Mouse (Mus musculus): Measurements from ENCODE around the gene Pgghg. TPM values are rescaled to one million over a fixed set of nuclear protein-coding genes. Genes with fewer than 3 reads are reported as not detected.

Pgghg gene
- polyA plus RNA-seq, 1 experiment: 33.1 TPM

DNA sequence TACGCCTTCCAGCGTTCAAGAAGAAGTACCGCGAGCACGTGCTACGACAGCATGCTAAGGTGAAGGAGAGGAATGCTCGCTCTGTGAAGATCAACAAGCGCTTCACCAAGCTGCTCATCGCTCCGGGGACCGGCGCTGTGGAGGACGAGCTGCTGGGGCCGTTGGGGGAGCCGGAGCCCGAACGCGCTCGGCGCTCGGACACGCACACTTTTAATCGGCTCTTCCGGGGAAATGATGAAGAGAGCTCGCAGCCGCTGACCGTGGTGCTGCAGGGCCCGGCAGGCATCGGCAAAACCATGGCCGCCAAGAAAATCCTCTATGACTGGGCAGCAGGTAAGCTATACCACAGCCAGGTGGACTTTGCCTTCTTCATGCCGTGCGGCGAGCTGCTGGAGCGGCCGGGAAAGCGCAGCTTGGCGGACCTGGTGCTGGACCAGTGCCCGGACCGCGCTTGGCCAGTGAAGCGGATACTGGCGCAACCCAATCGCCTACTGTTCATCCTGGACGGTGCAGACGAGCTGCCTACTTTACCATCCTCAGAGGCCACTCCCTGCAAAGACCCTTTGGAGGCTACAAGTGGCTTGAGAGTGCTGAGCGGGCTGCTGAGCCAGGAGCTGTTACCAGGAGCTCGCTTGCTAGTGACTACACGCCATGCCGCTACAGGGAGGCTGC, 18.7 kb upstream of the Pgghg start:
- DNase-seq (ENCODE audit: low read depth): no peak

- no peak for DNase-seq (ENCODE audit: low read depth)
Measured at GRCm38 (mm10) chr7:140923070-140923775, 18.0 kb upstream of the Pgghg start.

DNA sequence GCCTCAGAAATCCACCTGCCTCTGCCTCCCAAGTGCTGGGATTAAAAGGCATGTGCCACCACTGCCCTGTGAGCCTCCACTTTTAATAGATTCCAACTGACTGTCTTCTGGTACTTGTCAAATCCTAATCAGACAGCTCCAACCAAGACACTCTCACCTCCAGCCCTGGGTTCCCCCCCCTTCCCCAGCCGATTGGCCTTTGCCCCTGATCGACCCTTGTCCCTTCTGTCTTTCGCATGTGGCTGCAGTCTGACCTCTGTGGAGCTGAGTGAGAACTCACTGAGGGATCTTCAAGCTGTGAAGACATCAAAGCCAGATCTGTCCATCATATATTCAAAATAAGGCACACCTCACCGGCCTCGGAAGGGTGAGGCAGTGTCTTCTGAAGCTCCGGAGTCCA, 14.0 kb upstream of the Pgghg start:
- no peak for DNase-seq (ENCODE audit: low read depth)

DNA sequence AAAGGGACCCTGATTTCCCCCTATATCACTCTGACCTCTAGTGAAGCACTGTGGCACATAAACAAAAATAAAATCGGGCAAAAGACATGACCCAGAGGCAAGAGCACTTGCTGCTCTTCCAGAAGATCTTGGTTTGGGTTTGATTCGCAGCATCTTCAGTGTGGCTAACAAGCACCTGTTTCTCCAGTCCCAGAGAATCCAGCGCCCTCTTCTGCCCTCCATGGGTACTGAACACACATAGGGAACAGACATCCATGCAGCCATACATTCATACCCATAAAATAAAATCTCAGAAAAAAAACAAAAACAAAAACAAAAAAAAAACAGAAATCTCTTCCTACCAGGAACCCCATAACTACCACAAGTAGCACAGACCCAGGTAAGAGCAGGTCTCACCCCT, 2.8 kb upstream of the Pgghg start:
- no peak for DNase-seq (ENCODE audit: low read depth)

DNA sequence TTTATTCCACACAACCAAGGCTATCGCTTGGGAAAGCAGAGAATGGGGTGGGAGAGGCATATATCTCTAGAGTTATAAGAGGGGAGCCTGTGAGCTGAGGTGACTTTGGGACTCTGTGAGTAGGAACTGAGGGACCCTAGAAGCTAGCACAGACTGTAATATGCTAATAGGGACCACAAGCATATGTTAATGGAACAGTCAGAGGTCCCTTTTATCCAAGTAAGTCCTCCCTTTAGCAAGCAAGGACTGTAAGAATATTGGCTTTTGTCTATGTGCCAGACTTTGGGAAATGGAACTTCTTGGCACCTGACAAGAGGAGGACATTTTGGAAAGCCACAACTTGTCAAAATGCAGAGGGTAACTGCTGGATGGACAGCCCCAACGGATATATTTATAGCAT, 2.3 kb upstream of the Pgghg start:
- DNase-seq (ENCODE audit: low read depth): no peak

- no peak for DNase-seq (ENCODE audit: low read depth)
Measured at GRCm38 (mm10) chr7:140939669-140940171, 1.5 kb upstream of the Pgghg start.

DNA sequence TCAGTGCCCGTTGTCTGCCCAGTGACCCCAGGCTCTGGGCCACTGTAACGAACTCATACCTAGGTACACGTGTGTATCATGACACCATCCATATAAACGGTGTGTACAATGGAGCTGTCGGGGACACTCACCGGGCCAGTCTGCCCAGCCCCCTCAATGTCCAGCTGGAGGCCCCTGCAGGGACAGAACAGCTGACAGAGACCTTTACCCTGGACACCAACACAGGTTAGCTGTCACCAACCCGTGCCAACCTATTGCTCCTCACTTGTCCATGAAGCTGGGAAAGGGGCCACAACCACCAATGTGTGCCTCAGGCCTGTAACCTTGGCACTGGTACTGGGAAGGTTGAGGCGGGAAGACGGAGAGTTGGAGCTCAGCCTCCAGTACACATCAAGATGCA, 1.1 kb downstream of the Pgghg start:
- DNase-seq (ENCODE audit: low read depth): no peak

DNA sequence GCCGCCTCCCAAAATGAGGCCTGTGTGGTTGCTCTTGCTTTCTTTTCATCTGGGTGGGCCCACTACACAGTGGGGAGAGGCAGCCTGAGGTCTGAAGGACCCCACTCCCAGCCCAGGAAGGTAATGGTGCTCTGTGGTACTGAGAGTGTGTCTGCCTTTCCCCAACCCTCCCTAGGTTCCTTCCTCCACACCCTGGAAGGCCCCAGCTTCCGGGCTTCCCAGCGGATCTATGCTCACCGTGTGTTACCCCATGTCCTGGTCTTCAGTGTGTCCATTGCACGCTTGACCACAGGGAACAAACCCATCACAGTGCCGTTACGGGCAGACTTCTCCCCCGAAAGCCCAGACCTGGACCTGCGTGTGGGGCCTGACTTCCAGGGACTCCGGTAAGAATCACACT, 1.6 kb downstream of the Pgghg start:
- DNase-seq (ENCODE audit: low read depth): no peak

GRCm38 (mm10) chr7:140943356-140943755, 2.2 kb downstream of the Pgghg start:
- no peak for DNase-seq (ENCODE audit: low read depth)

DNA sequence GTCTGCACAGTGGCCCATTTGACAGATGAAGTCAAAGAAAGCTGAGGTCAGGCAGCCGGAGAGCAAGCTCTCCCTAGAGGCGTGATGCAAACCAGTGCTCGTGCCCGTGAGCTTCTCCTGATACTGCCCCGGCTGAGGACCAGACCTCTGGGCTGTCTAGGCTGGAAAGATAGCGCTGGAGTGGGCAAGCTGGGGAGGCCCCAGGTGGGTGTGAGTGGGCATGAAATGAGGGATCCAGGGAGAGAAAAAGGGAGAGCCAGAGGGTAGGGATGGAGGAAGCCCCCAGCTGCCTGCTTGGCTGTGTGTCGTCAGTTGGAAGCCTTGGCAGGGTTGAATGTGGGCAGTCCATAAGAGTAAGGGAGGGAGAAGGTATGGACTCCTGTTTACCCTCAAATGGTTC, 3.0 kb downstream of the Pgghg start:
- DNase-seq (ENCODE audit: low read depth): no peak

GRCm38 (mm10) chr7:140945247-140945646, 4.1 kb downstream of the Pgghg start:
- DNase-seq (ENCODE audit: low read depth): no peak

GRCm38 (mm10) chr7:140946311-140946710, 5.1 kb downstream of the Pgghg start:
- DNase-seq (ENCODE audit: low read depth): no peak

DNA sequence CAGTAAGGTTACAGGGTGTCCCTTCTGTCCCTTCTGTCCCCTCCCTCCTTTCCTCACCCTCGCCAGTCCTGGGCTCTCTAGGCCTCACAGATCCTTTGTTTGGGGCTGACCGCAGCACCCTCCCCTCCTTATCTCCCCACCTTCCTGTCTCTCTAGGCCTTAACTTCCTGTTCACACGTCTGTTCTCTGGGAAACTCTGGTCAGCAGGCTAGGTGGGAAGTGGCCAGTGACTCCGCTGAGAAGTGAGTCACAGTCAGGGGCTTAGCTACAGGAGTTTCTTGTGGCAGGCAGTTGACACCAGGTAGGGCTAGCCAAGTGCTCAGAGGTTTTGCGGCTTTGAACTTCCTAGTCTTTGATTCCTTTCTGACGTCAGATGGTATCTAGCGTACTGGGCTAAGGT, 5.8 kb downstream of the Pgghg start:
- no peak for DNase-seq (ENCODE audit: low read depth)

DNA sequence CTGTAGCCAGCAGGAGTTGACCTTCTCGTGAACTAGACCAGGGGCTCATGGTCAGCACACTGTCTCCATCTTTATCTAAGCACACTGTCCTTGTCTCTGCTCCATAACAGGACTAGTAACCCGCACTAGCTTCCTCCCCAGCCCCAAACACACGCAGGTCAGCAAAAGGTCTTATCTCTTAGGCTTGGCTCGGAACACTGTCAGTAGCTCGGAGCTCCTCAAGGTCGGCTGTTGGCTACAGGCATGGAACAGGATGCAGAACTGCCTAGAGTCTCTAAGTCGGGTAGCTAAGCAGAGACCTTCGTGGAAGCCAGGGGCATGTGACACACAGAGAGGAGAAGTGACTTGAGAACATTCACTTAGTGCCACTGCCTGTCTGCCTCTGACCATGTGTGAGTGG, 7.0 kb downstream of the Pgghg start:
- no peak for DNase-seq (ENCODE audit: low read depth)

DNA sequence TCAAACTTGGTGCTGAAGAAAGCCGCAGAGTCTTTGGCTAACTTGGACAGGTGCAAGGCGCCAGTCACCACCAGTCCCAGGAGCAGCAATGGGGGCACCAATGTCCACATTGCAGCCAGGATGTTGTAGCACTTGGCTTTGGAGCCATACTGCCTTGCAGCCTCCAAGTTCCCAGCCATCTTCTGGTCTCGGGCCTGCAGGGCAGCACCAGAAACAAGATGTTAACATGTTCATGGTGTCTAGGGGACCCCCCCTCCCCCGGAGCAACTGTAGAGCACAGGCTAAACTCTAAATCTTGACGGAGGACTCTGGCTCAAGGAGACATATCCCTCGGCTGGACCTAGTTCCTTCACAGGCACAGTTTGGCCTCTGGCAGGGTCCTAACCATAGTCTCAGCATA, 8.1 kb downstream of the Pgghg start:
- no peak for DNase-seq (ENCODE audit: low read depth)

DNA sequence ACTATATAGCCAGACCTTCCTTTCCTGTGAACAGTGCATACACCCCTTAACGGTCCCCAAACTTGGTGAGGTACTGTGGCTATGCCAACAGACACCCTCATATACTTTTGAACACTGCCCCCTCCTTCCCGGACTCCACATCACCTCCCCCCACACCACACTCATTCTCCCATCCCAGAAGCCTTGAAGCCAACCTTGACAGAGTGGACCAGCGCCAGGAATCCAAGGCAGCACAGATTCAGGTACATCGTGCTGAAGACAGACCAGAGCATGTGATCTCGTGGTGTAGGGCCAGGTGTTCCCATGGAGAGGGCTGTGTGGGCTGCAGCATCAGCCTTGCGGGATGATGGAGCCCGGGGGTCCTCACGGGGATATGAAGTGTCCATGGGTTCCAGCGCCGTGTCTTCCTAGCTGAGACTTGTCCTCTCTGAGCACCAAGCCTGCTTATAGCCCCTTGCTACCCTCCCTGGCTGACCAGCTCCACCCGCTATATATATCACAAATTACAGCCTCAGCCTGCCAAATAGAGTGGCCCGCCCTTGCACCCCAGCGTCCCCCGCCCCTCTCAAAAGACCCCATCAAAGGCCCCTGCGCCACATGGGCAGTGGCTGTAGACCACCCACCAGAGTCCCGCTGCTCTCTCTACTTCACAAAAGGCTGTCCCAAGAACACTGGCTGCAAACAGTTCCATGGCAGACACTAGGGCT, 8.8 kb downstream of the Pgghg start, which contains the start of gene Ifitm5:
Gene Ifitm5 (minus strand): TSS at position 468 of the 707 bp plus-strand sequence.
- DNase-seq (ENCODE audit: low read depth): no peak

GRCm38 (mm10) chr7:140951051-140951450, 9.9 kb downstream of the Pgghg start:
- no peak for DNase-seq (ENCODE audit: low read depth)

- no peak for DNase-seq (ENCODE audit: low read depth)
Measured at GRCm38 (mm10) chr7:140951765-140952164, 10.6 kb downstream of the Pgghg start.

- no peak for DNase-seq (ENCODE audit: low read depth)
Measured at GRCm38 (mm10) chr7:140952441-140952840, 11.2 kb downstream of the Pgghg start.

DNA sequence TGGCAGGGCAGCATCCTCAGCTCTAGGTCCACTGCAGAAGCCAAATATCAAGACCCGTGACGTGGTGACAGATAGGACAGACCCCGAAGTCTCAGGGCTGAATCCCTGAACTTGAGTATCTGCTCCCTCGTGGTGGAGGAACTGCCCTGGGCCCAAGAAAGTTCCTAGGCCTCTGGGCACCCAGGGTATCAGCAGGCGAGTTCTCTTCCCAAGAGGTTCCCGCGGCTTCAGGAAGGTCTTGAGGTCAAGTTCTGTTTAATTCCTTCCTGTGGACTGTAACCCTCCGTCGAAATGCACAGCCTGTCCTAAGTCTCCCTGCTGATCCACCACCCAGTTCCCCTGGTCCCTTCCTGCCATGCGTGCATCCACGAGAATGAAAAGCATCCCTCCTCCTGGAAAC, 11.9 kb downstream of the Pgghg start:
- DNase-seq (ENCODE audit: low read depth): no peak

- no peak for DNase-seq (ENCODE audit: low read depth)
Measured at GRCm38 (mm10) chr7:140953800-140954732, 12.9 kb downstream of the Pgghg start.

- DNase-seq (ENCODE audit: low read depth): no peak
Measured at GRCm38 (mm10) chr7:140954733-140955071, 13.5 kb downstream of the Pgghg start.

Measured in gonadal fat pad, adult 2 months (tissue).